Mouse (Mus musculus) megakaryocyte, embryonic 14.5 days (primary cell): ENCODE measurements at regions not wholly inside any gene's neighbourhood (a gene's known extent, or its start where the extent isn't known, plus 50 kb on each side); places are given as distances from the start of the nearest gene placed in this dataset.

ENCODE experiments used
- FLI1 ChIP-seq: IDR thresholded peaks from 2 replicates; pipeline ENCODE4 v1.6.1; 2012; ENCODE audit warnings: low read length, inconsistent platforms, mixed read lengths
- GATA1 ChIP-seq: IDR thresholded peaks from 3 replicates; pipeline ENCODE4 v1.6.1; 2012; ENCODE audit warnings: mixed read lengths, low read length, inconsistent platforms, borderline replicate concordance

GRCm38 (mm10) chr7:123686547-123686946, 186.3 kb upstream of the Zkscan2 start:
- TF ChIP-seq GATA1 (no peak), FLI1 (no peak)
